Mouse (Mus musculus) kidney, embryonic 16.5 days (tissue): Measurements from ENCODE around the gene Maats1. TPM values are rescaled to one million over a fixed set of nuclear protein-coding genes. Genes with fewer than 3 reads are reported as not detected.

Experiments
- ATAC-seq: fragments of 200-750 bp; cut with Nextera tagmentation; 2 replicates; pipeline ENCODE4 v1.8.0; 2017; ENCODE audit warnings: moderate TSS enrichment; ENCODE audit not compliant: low FRiP score, low TSS enrichment
- H3K27ac ChIP-seq: fragments of 300-500 bp; sonication (generic); 2 replicates; pipeline ENCODE4 v1.5.1; 2014; ENCODE audit warnings: low read length
- H3K27me3 ChIP-seq: fragments of 300-500 bp; sonication (generic); 2 replicates; pipeline ENCODE4 v1.6.1; 2014; ENCODE audit warnings: low read length, control low read depth, mixed read lengths; ENCODE audit not compliant: insufficient read depth
- H3K36me3 ChIP-seq: fragments of 300-500 bp; sonication (generic); 2 replicates; pipeline ENCODE4 v1.6.1; 2014; ENCODE audit warnings: low read length, control low read depth, mixed read lengths; ENCODE audit not compliant: insufficient read depth
- H3K4me1 ChIP-seq: fragments of 300-500 bp; sonication (generic); 2 replicates; pipeline ENCODE4 v1.6.1; 2014; ENCODE audit warnings: low read length, control low read depth, mixed read lengths; ENCODE audit not compliant: insufficient read depth
- H3K4me2 ChIP-seq: fragments of 300-500 bp; sonication (generic); replicated peaks from 2 replicates; pipeline ENCODE4 v1.6.1; 2014; ENCODE audit warnings: low read depth, low read length
- H3K4me3 ChIP-seq: fragments of 300-500 bp; sonication (generic); 2 replicates; pipeline ENCODE4 v1.5.1; 2014; ENCODE audit warnings: mild to moderate bottlenecking, low read length
- H3K9ac ChIP-seq: fragments of 300-500 bp; sonication (generic); replicated peaks from 2 replicates; pipeline ENCODE4 v1.6.1; 2014; ENCODE audit warnings: low read length
- H3K9me3 ChIP-seq: fragments of 300-500 bp; sonication (generic); 2 replicates; pipeline ENCODE4 v1.6.1; 2016; ENCODE audit warnings: low read length, control low read depth
- WGBS: fragments of 180-500 bp; shearing (Covaris S2); extraction: QIAGEN DNeasy Blood & Tissue Kit; methylation state at CpG from one replicate; pipeline ENCODE4 v1.1.7; 2014; 5-methylcytosine and 5-hydroxymethylcytosine counted together
- polyA plus RNA-seq: library from polyadenylated mRNA; unstranded; fragments of >200 nt; fragmentation: Nextera tagmentation; extraction: Ambion mirVana; gene quantifications from 2 replicates; pipeline ENCODE4 v1.2.1, GENCODE M21; 2015

Gene Maats1
- polyA plus RNA-seq, 1 experiment from 2014 or later = 0.26 TPM

GRCm38 (mm10) chr16:38307221-38307605 lies 34.7 kb downstream of the Maats1 start:
- Histone ChIP-seq H3K9ac (no peak overlapping the region), H3K4me3 (no peak overlapping the region), H3K4me2 (no peak overlapping the region), H3K9me3 (no peaks in the 10 kb centered on the region), H3K4me1 (peaks cover 18% of the 10 kb centered on the region), H3K27me3 (no peaks in the 10 kb centered on the region), H3K36me3 (no peaks in the 10 kb centered on the region), H3K27ac (no peak overlapping the region)
- no peak; the same call in 1 of the 2 replicates for ATAC-seq
- 26% methylated on average over 5 of the region's 5 CpGs for WGBS

- Histone ChIP-seq H3K9ac (no peak overlapping the region), H3K27me3 (no peaks in the 10 kb centered on the region), H3K4me2 (no peak overlapping the region), H3K27ac (no peak overlapping the region), H3K4me3 (no peak overlapping the region), H3K36me3 (no peaks in the 10 kb centered on the region), H3K9me3 (no peaks in the 10 kb centered on the region), H3K4me1 (peaks cover 18% of the 10 kb centered on the region)
- peak; percentile 41; the same call in 1 of the 2 replicates for ATAC-seq
- WGBS = 59% methylated on average over 18 of the region's 18 CpGs
Observed at GRCm38 (mm10) chr16:38306571-38307220, 35.2 kb downstream of the Maats1 start.

GRCm38 (mm10) chr16:38304460-38305194 lies 37.3 kb downstream of the Maats1 start:
- no peaks in the 10 kb centered on the region for H3K27me3 ChIP-seq
- H3K4me3 ChIP-seq = no peak overlapping the region; the same call in 1 of the 2 replicates
- H3K36me3 ChIP-seq = no peaks in the 10 kb centered on the region
- H3K9me3 ChIP-seq = no peaks in the 10 kb centered on the region
- WGBS = 40% methylated on average over 17 of the region's 17 CpGs
- no peak overlapping the region for H3K9ac ChIP-seq
- ATAC-seq = peak; percentile 74
- peaks cover 18% of the 10 kb centered on the region for H3K4me1 ChIP-seq
- peak overlapping the region; percentile 36 for H3K4me2 ChIP-seq
- H3K27ac ChIP-seq = no peak overlapping the region

- H3K36me3 ChIP-seq = no peaks in the 10 kb centered on the region
- no peak for ATAC-seq
- peaks cover 17% of the 10 kb centered on the region for H3K4me1 ChIP-seq
- no peaks in the 10 kb centered on the region for H3K9me3 ChIP-seq
- no peaks in the 10 kb centered on the region for H3K27me3 ChIP-seq
- no peak overlapping the region for H3K4me3 ChIP-seq
- H3K9ac ChIP-seq = no peak overlapping the region
- H3K27ac ChIP-seq = no peak overlapping the region
- WGBS = 93% methylated on average over 13 of the region's 13 CpGs
- no peak overlapping the region for H3K4me2 ChIP-seq
Observed at GRCm38 (mm10) chr16:38302367-38302766, 39.6 kb downstream of the Maats1 start.

GRCm38 (mm10) chr16:38298410-38298809 lies 43.5 kb downstream of the Maats1 start:
- no peak for ATAC-seq
- Histone ChIP-seq H3K27me3 (no peaks in the 10 kb centered on the region), H3K4me2 (no peak overlapping the region), H3K27ac (no peak overlapping the region), H3K9ac (no peak overlapping the region), H3K4me3 (no peak overlapping the region), H3K9me3 (no peaks in the 10 kb centered on the region), H3K36me3 (no peaks in the 10 kb centered on the region), H3K4me1 (peaks cover 9% of the 10 kb centered on the region)
- WGBS = 85% methylated on average over 6 of the region's 6 CpGs

GRCm38 (mm10) chr16:38295349-38295930 lies 46.5 kb downstream of the Maats1 start:
- Histone ChIP-seq H3K4me1 (peaks cover 9% of the 10 kb centered on the region), H3K27ac (0 out of 2 replicates have a peak overlapping the region, but pooled peaks have one; percentile 1), H3K4me3 (no peak overlapping the region), H3K4me2 (no peak overlapping the region), H3K27me3 (no peaks in the 10 kb centered on the region), H3K9me3 (no peaks in the 10 kb centered on the region), H3K36me3 (no peaks in the 10 kb centered on the region), H3K9ac (no peak overlapping the region)
- peak; percentile 57; the same call in 1 of the 2 replicates for ATAC-seq
- 29% methylated on average over 5 of the region's 5 CpGs for WGBS

GRCm38 (mm10) chr16:38294685-38295348 lies 47.1 kb downstream of the Maats1 start, which contains the start of gene Nr1i2:
Gene Nr1i2, minus strand, starts transcription at chr16:38294824.
- no peak for ATAC-seq
- Histone ChIP-seq H3K4me1 (peaks cover 9% of the 10 kb centered on the region), H3K4me2 (no peak within 1 kb of the TSS), H3K4me3 (no peak within 1 kb of the TSS), H3K9me3 (no peaks in the 10 kb centered on the region), H3K27me3 (no peaks in the 10 kb centered on the region), H3K36me3 (no peaks in the 10 kb centered on the region), H3K9ac (no peak within 1 kb of the TSS), H3K27ac (0 out of 2 replicates have a peak within 1 kb of the TSS, but pooled peaks have one; percentile 1)
- 55% methylated on average over 7 of the region's 7 CpGs for WGBS

GRCm38 (mm10) chr16:38290151-38290550 lies 51.8 kb downstream of the Maats1 start:
- H3K27ac ChIP-seq = no peak overlapping the region
- H3K9me3 ChIP-seq = no peaks in the 10 kb centered on the region
- H3K4me2 ChIP-seq = no peak overlapping the region
- 70% methylated on average over 2 of the region's 2 CpGs for WGBS
- peaks cover 11% of the 10 kb centered on the region for H3K4me1 ChIP-seq
- H3K27me3 ChIP-seq = no peaks in the 10 kb centered on the region
- no peak overlapping the region for H3K4me3 ChIP-seq
- no peak for ATAC-seq
- H3K36me3 ChIP-seq = no peaks in the 10 kb centered on the region
- no peak overlapping the region for H3K9ac ChIP-seq

- Histone ChIP-seq H3K9me3 (no peaks in the 10 kb centered on the region), H3K4me3 (no peak overlapping the region), H3K4me1 (peaks cover 7% of the 10 kb centered on the region), H3K4me2 (no peak overlapping the region), H3K27me3 (no peaks in the 10 kb centered on the region), H3K27ac (no peak overlapping the region), H3K9ac (no peak overlapping the region), H3K36me3 (no peaks in the 10 kb centered on the region)
- WGBS = 14% methylated on average over 6 of the region's 6 CpGs
- no peak for ATAC-seq
Observed at GRCm38 (mm10) chr16:38288851-38289250, 53.1 kb downstream of the Maats1 start.
